Mouse (Mus musculus) testis, adult 2 months (tissue): ENCODE results near the gene Serpina11.
"Not testable (repeated sequence)": the region's sequence is repeated elsewhere in the genome, so short reads cannot be mapped to it uniquely, and the experiment has no call there.

ENCODE experiments used
- CTCF ChIP-seq: fragments of 200-500 bp; IDR thresholded peaks from 2 replicates; pipeline ENCODE4 v1.5.1; 2012; ENCODE audit warnings: low read depth, mild to moderate bottlenecking, inconsistent platforms, low read length, moderate library complexity; ENCODE audit not compliant: control insufficient read depth, insufficient read depth, insufficient replicate concordance
- POLR2A ChIP-seq: fragments of 200-500 bp; IDR thresholded peaks from 2 replicates; pipeline ENCODE4 v1.6.1; 2012; ENCODE audit warnings: low read depth, mild to moderate bottlenecking, inconsistent platforms, low read length, moderate library complexity; ENCODE audit not compliant: control insufficient read depth

GRCm38 (mm10) chr12:103956555-103956954 is 33.2 kb downstream of the Serpina11 start:
- not testable (repeated sequence) for TF ChIP-seq CTCF, POLR2A
